Mouse (Mus musculus): ENCODE measurements around the gene Trim39. TPM values are rescaled to one million over a fixed set of nuclear protein-coding genes. Genes with fewer than 3 reads are reported as not detected.
"Not testable (repeated sequence)": the region's sequence is repeated elsewhere in the genome, so short reads cannot be mapped to it uniquely, and the experiment has no call there.

The Trim39 gene
- polyA plus RNA-seq, 1 experiment from 2014 or later: 11.0 TPM

GRCm38 (mm10) chr17:36240637-36241213, 31.3 kb downstream of the Trim39 start:
- Histone ChIP-seq H3K9me3 (replicated peaks) (no peaks in the 10 kb centered on the region), H3K4me2 (no peak overlapping the region), H3K4me3 (no peak overlapping the region), H3K27ac (no peak overlapping the region), H3K9ac (no peak overlapping the region), H3K4me1 (no peaks in the 10 kb centered on the region), H3K36me3 (no peaks in the 10 kb centered on the region), H3K27me3 (replicated peaks) (peaks cover 48% of the 10 kb centered on the region)
- WGBS (ENCODE audit: insufficient replicate concordance): 15% methylated on average over 5 of the region's 5 CpGs
- ATAC-seq: no peak

GRCm38 (mm10) chr17:36237321-36237921, 34.6 kb downstream of the Trim39 start:
- 4% methylated on average over 27 of the region's 27 CpGs for WGBS (ENCODE audit: insufficient replicate concordance)
- ATAC-seq: 0 out of 2 replicates have a peak, but pooled peaks have one; percentile 24
- no peaks in the 10 kb centered on the region for H3K9me3 ChIP-seq (replicated peaks)
- H3K27ac ChIP-seq: no peak overlapping the region
- no peak overlapping the region for H3K9ac ChIP-seq
- peak overlapping the region; percentile 28 for H3K4me3 ChIP-seq
- peak overlapping the region; percentile 50 for H3K4me2 ChIP-seq
- peaks cover 49% of the 10 kb centered on the region for H3K27me3 ChIP-seq (replicated peaks)
- no peaks in the 10 kb centered on the region for H3K36me3 ChIP-seq
- no peaks in the 10 kb centered on the region for H3K4me1 ChIP-seq

DNA sequence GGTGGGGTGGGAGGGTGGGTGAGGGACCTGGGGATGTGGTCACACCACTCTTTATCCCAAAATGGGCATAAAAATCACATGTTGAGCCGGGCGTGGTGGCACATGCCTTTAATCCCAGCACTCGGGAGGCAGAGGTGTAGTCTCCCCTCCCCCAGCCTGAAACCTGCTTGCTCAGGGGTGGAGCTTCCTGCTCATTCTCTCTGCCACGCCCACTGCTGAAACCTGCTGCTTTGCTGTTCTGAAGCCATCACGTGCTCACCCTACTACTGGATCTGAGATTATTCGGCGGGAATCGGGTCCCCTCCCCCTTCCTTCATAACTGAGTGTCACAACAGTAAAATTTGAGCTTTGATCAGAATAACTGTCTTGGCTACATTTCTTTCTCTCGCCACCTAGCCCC, 36.7 kb downstream of the Trim39 start:
- not testable (repeated sequence) for H3K36me3 ChIP-seq; H3K4me1 ChIP-seq; H3K4me2 ChIP-seq; H3K9ac ChIP-seq; ATAC-seq; H3K27ac ChIP-seq; H3K9me3 ChIP-seq (replicated peaks); H3K4me3 ChIP-seq
- WGBS (ENCODE audit: insufficient replicate concordance): 11% methylated on average over 9 of the region's 9 CpGs
- peaks cover 40% of the 10 kb centered on the region for H3K27me3 ChIP-seq (replicated peaks)

DNA sequence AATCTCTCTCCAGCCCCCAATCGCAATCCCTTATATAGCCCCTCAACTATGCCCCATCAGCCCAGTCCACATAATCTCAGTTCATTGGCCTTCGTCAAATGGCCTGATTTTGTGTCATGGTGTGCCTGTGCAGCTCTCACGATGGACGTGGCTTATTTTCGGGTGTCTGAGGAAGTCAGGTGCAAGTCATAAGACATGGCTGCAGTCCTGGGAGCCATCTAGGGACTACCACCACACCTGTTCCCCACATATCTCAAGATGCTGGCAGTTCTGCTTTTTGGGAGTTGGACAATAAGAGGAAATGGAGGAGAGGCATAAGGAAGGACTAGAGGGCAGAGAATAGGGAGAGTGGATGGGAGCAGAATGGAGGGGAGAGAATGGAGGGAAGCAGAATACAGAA, 38.5 kb downstream of the Trim39 start:
- H3K27me3 ChIP-seq (replicated peaks): peaks cover 29% of the 10 kb centered on the region
- WGBS (ENCODE audit: insufficient replicate concordance): 61% methylated on average over 5 of the region's 5 CpGs

GRCm38 (mm10) chr17:36231318-36231717, 40.7 kb downstream of the Trim39 start:
- Histone ChIP-seq H3K36me3 (no peaks in the 10 kb centered on the region), H3K27me3 (replicated peaks) (peaks cover 6% of the 10 kb centered on the region), H3K9me3 (replicated peaks) (no peaks in the 10 kb centered on the region), H3K9ac (no peak overlapping the region), H3K27ac (no peak overlapping the region), H3K4me1 (no peaks in the 10 kb centered on the region), H3K4me2 (no peak overlapping the region), H3K4me3 (no peak overlapping the region)
- WGBS (ENCODE audit: insufficient replicate concordance): 4% methylated on average over 36 of the region's 36 CpGs
- ATAC-seq: no peak

More for the DNA sequence above, 38.5 kb downstream of the Trim39 start:
- Histone ChIP-seq H3K9ac (no peak overlapping the region), H3K4me1 (no peaks in the 10 kb centered on the region), H3K4me3 (no peak overlapping the region), H3K9me3 (replicated peaks) (no peaks in the 10 kb centered on the region), H3K36me3 (no peaks in the 10 kb centered on the region), H3K4me2 (no peak overlapping the region), H3K27ac (no peak overlapping the region)
- no peak for ATAC-seq

GRCm38 (mm10) chr17:36229046-36229445, 43.0 kb downstream of the Trim39 start:
- Histone ChIP-seq H3K9ac (peak overlapping the region; percentile 6; the same call in 1 of the 2 replicates), H3K4me3 (no peak overlapping the region), H3K9me3 (replicated peaks) (no peaks in the 10 kb centered on the region), H3K4me1 (no peaks in the 10 kb centered on the region), H3K27ac (no peak overlapping the region), H3K36me3 (no peaks in the 10 kb centered on the region), H3K27me3 (replicated peaks) (peaks cover 18% of the 10 kb centered on the region), H3K4me2 (no peak overlapping the region)
- WGBS (ENCODE audit: insufficient replicate concordance): 5% methylated on average over 5 of the region's 5 CpGs
- ATAC-seq: no peak

DNA sequence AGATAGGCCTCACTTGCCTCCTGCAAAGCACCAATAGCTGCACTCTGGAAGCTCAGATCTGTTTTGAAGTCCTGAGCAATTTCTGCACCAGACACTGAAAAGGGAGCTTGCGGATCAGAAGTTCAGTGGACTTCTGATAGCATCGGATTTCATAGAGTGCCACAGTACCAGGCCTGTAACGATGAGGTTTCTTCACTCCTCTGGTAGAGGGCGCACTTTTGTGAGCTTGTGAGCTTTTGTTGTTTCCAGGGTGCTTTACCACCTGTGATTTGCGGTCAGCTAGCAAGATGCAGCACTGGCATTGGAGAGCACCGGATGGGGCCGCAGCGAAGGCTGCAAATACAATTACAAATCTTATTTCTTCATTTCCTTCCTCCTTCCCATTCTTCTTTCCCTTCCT, 45.1 kb downstream of the Trim39 start:
- Histone ChIP-seq H3K4me1 (no peaks in the 10 kb centered on the region), H3K4me3 (no peak overlapping the region), H3K27me3 (replicated peaks) (peaks cover 27% of the 10 kb centered on the region), H3K36me3 (no peaks in the 10 kb centered on the region), H3K9me3 (replicated peaks) (no peaks in the 10 kb centered on the region), H3K27ac (no peak overlapping the region), H3K4me2 (no peak overlapping the region), H3K9ac (no peak overlapping the region)
- WGBS (ENCODE audit: insufficient replicate concordance): 17% methylated on average over 8 of the region's 8 CpGs
- no peak for ATAC-seq

DNA sequence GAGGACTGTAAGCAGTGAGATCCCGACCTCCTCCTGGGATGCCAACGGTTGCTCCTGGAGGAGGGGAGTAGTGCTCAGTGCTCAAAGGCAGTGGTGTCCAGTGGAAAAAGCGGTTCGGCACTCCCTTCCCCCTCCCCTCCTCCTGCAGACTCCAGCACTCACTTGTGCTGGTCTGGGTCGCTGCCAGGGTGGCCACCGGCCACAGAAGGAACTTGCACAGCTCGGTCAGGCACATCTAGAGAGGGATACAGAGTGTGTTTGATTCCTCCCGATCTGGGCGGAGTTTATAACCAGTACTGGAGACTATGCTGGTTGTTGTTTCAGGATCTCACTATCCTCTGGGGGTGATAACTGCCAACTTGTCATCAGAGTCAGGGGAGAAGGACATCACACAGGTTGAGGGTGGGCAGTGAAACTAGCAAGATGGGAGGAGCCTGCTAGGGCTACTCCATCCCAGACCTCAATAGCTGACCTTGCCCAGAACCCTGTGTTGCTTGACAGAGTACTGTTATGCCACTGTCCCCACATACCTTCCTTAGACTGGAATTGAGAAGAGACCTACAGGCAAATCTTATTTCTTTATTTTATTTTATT, 46.7 kb downstream of the Trim39 start:
- no peak for ATAC-seq
- Histone ChIP-seq H3K4me2 (no peak overlapping the region), H3K27me3 (replicated peaks) (peaks cover 43% of the 10 kb centered on the region), H3K4me1 (no peaks in the 10 kb centered on the region), H3K9ac (no peak overlapping the region), H3K27ac (no peak overlapping the region), H3K9me3 (replicated peaks) (no peaks in the 10 kb centered on the region), H3K36me3 (no peaks in the 10 kb centered on the region), H3K4me3 (no peak overlapping the region)
- WGBS (ENCODE audit: insufficient replicate concordance): 21% methylated on average over 9 of the region's 9 CpGs

- no peaks in the 10 kb centered on the region for H3K4me1 ChIP-seq
- no peak overlapping the region for H3K4me2 ChIP-seq
- H3K36me3 ChIP-seq: no peaks in the 10 kb centered on the region
- no peak overlapping the region for H3K9ac ChIP-seq
- no peaks in the 10 kb centered on the region for H3K9me3 ChIP-seq (replicated peaks)
- no peak for ATAC-seq
- WGBS (ENCODE audit: insufficient replicate concordance): 41% methylated on average over 3 of the region's 3 CpGs
- no peak overlapping the region for H3K27ac ChIP-seq
- H3K4me3 ChIP-seq: no peak overlapping the region
- peaks cover 50% of the 10 kb centered on the region for H3K27me3 ChIP-seq (replicated peaks)
Measured at GRCm38 (mm10) chr17:36224451-36224850, 47.6 kb downstream of the Trim39 start.

- Histone ChIP-seq H3K4me3 (no peak overlapping the region), H3K9me3 (replicated peaks) (no peaks in the 10 kb centered on the region), H3K27me3 (replicated peaks) (peaks cover 83% of the 10 kb centered on the region), H3K4me2 (no peak overlapping the region), H3K36me3 (no peaks in the 10 kb centered on the region), H3K27ac (no peak overlapping the region), H3K9ac (no peak overlapping the region), H3K4me1 (no peaks in the 10 kb centered on the region)
- 31% methylated on average over 5 of the region's 5 CpGs for WGBS (ENCODE audit: insufficient replicate concordance)
- ATAC-seq: no peak
Measured at GRCm38 (mm10) chr17:36218594-36219155, 53.4 kb downstream of the Trim39 start.

GRCm38 (mm10) chr17:36215586-36215985, 56.5 kb downstream of the Trim39 start:
- Histone ChIP-seq H3K9ac (no peak overlapping the region), H3K36me3 (no peaks in the 10 kb centered on the region), H3K4me3 (no peak overlapping the region), H3K27me3 (replicated peaks) (peaks cover 92% of the 10 kb centered on the region), H3K4me2 (no peak overlapping the region), H3K27ac (no peak overlapping the region), H3K9me3 (replicated peaks) (no peaks in the 10 kb centered on the region), H3K4me1 (no peaks in the 10 kb centered on the region)
- no peak for ATAC-seq
- WGBS (ENCODE audit: insufficient replicate concordance): 4% methylated on average over 20 of the region's 20 CpGs
